Mouse (Mus musculus) monocyte, adult 5-6 weeks (primary cell): ENCODE measurements at regions not wholly inside any gene's neighbourhood (a gene's known extent, or its start where the extent isn't known, plus 50 kb on each side); places are given as distances from the start of the nearest gene placed in this dataset.

Source experiments
- ATAC-seq: fragments of 153-309, 156-312 bp; replicated peaks from 2 replicates; pipeline ENCODE4 v1.8.0; 2017; ENCODE audit warnings: mild to moderate bottlenecking; ENCODE audit not compliant: low TSS enrichment, insufficient number of reproducible peaks, severe bottlenecking, poor library complexity, low FRiP score

- peak; percentile 59 for ATAC-seq
Measured at GRCm38 (mm10) chr19:32881443-32881842, 124.1 kb downstream of the Pten start.

GRCm38 (mm10) chr19:32884279-32884678 lies 127.0 kb downstream of the Pten start:
- ATAC-seq, result no peak

GRCm38 (mm10) chr19:32885481-32886131 lies 128.3 kb downstream of the Pten start:
- no peak for ATAC-seq

GRCm38 (mm10) chr19:32887190-32887589 lies 129.9 kb downstream of the Pten start:
- ATAC-seq, result peak; percentile 58

GRCm38 (mm10) chr19:32888616-32889305 lies 131.5 kb downstream of the Pten start:
- no peak for ATAC-seq

- ATAC-seq, result no peak
Measured at GRCm38 (mm10) chr19:32890801-32891200, 133.5 kb downstream of the Pten start.

GRCm38 (mm10) chr19:32892469-32892868 lies 135.2 kb downstream of the Pten start:
- ATAC-seq, result no peak

- peak; percentile 82 for ATAC-seq
Measured at GRCm38 (mm10) chr19:32903454-32904108, 146.3 kb downstream of the Pten start.

GRCm38 (mm10) chr19:32904517-32904916 lies 147.2 kb downstream of the Pten start:
- 0 out of 2 replicates have a peak, but pooled peaks have one; percentile 7 for ATAC-seq

GRCm38 (mm10) chr19:32905901-32906431 lies 148.7 kb downstream of the Pten start:
- ATAC-seq, result 0 out of 2 replicates have a peak, but pooled peaks have one; percentile 11

- ATAC-seq, result no peak
Measured at GRCm38 (mm10) chr19:32906820-32907219, 149.5 kb downstream of the Pten start.

GRCm38 (mm10) chr19:32910050-32910462 lies 152.8 kb downstream of the Pten start:
- no peak for ATAC-seq

- ATAC-seq, result no peak
Measured at GRCm38 (mm10) chr19:32912323-32912722, 155.0 kb downstream of the Pten start.

- no peak for ATAC-seq
Measured at GRCm38 (mm10) chr19:32916507-32917280, 159.4 kb downstream of the Pten start.

GRCm38 (mm10) chr19:32921021-32921420 lies 163.7 kb downstream of the Pten start:
- ATAC-seq, result no peak

- ATAC-seq, result no peak
Measured at GRCm38 (mm10) chr19:32923911-32924310, 166.6 kb downstream of the Pten start.

GRCm38 (mm10) chr19:32925628-32926505 lies 168.6 kb downstream of the Pten start:
- ATAC-seq, result no peak

- ATAC-seq, result no peak
Measured at GRCm38 (mm10) chr19:32926571-32926970, 169.3 kb downstream of the Pten start.
